Mouse (Mus musculus) small intestine, adult 2 months (tissue): ENCODE measurements around the gene Naa35.

Source experiments
- CTCF ChIP-seq: fragments of 200-500 bp; IDR thresholded peaks from 2 replicates; pipeline ENCODE4 v1.5.1; 2012; ENCODE audit warnings: low read depth, mild to moderate bottlenecking, control low read depth, inconsistent platforms, low read length, moderate library complexity, mixed read lengths; ENCODE audit not compliant: insufficient replicate concordance, insufficient read length; ENCODE audit errors: extremely low read depth
- POLR2A ChIP-seq: fragments of 200-500 bp; IDR thresholded peaks from 2 replicates; pipeline ENCODE4 v1.6.1; 2012; ENCODE audit warnings: low read depth, mild to moderate bottlenecking, control low read depth, inconsistent platforms, low read length, moderate library complexity

DNA sequence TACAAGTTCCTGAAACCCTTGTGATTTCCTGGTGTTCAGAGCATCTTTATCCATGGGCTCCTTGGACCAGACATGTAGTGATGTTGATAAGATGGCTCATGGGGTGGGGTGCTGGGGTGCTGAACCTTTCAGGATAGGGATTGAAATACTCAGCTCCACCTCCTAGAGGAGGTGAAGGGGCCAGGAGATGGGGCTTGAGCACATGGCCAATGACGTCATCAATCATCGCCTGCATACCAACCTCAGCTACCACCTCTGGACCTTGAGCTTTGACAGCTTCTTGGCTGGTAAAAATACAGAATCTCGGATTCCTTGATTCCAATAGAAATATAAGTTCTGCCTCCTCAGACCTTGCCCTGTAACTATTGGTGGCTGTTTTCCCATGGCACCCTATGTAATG, 60.4 kb downstream of the Naa35 start:
- TF ChIP-seq POLR2A (no peak), CTCF (no peak)
